Mouse (Mus musculus) neural tube, embryonic 13.5 days (tissue): Measurements from ENCODE around the gene Aif1l. TPM values are rescaled to one million over a fixed set of nuclear protein-coding genes. Genes with fewer than 3 reads are reported as not detected.

Source experiments
- ATAC-seq: fragments of 200-750 bp; cut with Nextera tagmentation; 2 replicates; pipeline ENCODE4 v1.8.0; 2017; ENCODE audit warnings: low read depth, mild to moderate bottlenecking, moderate TSS enrichment, moderate library complexity
- H3K27ac ChIP-seq: fragments of 300-500 bp; sonication (generic); replicated peaks from 2 replicates; pipeline ENCODE4 v1.5.1; 2015; ENCODE audit warnings: moderate library complexity, mild to moderate bottlenecking, inconsistent platforms
- H3K27me3 ChIP-seq: fragments of 300-500 bp; sonication (generic); 2 replicates; pipeline ENCODE4 v1.6.1; 2015; ENCODE audit warnings: mild to moderate bottlenecking, inconsistent platforms
- H3K36me3 ChIP-seq: fragments of 300-500 bp; sonication (generic); 2 replicates; pipeline ENCODE4 v1.6.1; 2015; ENCODE audit warnings: mild to moderate bottlenecking, inconsistent platforms
- H3K4me1 ChIP-seq: fragments of 300-500 bp; sonication (generic); replicated peaks from 2 replicates; pipeline ENCODE4 v1.6.1; 2015; ENCODE audit warnings: inconsistent platforms
- H3K4me2 ChIP-seq: fragments of 300-500 bp; sonication (generic); 2 replicates; pipeline ENCODE4 v1.6.1; 2015; ENCODE audit warnings: inconsistent platforms, mild to moderate bottlenecking, moderate library complexity
- H3K4me3 ChIP-seq: fragments of 300-500 bp; sonication (generic); 2 replicates; pipeline ENCODE4 v1.5.1; 2015; ENCODE audit warnings: mild to moderate bottlenecking, inconsistent platforms
- H3K9ac ChIP-seq: fragments of 300-500 bp; sonication (generic); 2 replicates; pipeline ENCODE4 v1.6.1; 2015; ENCODE audit warnings: moderate library complexity, mild to moderate bottlenecking, inconsistent platforms
- H3K9me3 ChIP-seq: fragments of 300-500 bp; sonication (generic); 2 replicates; pipeline ENCODE4 v1.6.1; 2016; ENCODE audit warnings: inconsistent platforms
- WGBS: fragments of 180-500 bp; shearing (Covaris S2); methylation state at CpG from one replicate; pipeline ENCODE4 v1.1.7; 2015; 5-methylcytosine and 5-hydroxymethylcytosine counted together
- polyA plus RNA-seq: library from polyadenylated mRNA; unstranded; fragments of >200 nt; fragmentation: Nextera tagmentation; extraction: Ambion mirVana; gene quantifications from 2 replicates; pipeline ENCODE4 v1.2.1, GENCODE M21; 2015

The Aif1l gene
- polyA plus RNA-seq, 1 experiment from 2014 or later, result 23.1 TPM

DNA sequence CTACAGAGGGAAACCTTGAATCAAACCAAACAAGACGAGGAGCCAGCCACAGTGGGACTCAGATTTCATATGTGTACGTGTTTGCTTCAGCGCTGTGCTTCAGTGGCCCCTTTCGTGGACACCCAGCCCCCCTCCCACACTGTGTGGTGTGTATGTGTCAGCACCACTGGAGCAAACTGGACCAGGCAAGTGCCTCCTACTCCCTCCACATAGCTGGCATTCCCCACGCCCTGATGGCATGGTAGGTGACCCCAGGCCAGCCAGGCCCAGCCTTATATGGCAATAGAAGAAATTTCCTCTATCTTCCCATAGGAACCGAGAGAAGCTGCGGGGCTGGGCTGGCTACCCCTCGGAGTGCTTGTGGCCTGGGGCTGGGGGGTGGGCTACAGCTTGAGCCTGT, 3.7 kb downstream of the Aif1l start:
- no peak for ATAC-seq
- Histone ChIP-seq H3K27ac (no peak overlapping the region), H3K36me3 (no peaks in the 10 kb centered on the region), H3K9me3 (no peaks in the 10 kb centered on the region), H3K4me1 (peaks cover 40% of the 10 kb centered on the region), H3K27me3 (peaks cover 25% of the 10 kb centered on the region), H3K9ac (no peak overlapping the region), H3K4me2 (no peak overlapping the region), H3K4me3 (no peak overlapping the region)
- 86% methylated on average over 8 of the region's 8 CpGs for WGBS

DNA sequence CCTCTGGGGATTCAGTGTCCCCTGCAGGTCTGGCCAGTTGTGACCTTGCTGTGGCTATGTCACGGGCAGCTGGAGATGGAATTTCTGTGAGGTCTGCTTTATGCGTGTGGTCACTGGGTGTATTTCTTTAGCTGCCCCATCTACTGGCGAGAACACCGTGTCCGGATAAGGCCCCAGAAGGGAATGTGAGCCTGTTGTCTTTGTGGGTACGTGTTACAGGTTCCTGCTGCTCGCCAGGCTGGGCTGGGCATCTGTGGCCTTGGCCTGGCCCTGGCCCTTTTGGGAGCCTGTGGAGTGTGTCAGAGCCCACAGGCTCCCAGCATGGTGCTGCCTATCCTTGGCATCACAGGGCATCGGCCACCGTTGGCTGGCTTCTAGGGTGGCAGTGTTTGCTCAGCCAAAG, 4.8 kb downstream of the Aif1l start:
- no peak overlapping the region for H3K27ac ChIP-seq
- H3K4me2 ChIP-seq, result no peak overlapping the region
- 0 out of 2 replicates have a peak, but pooled peaks cover 4% of the 10 kb centered on the region for H3K36me3 ChIP-seq
- ATAC-seq, result no peak
- H3K4me1 ChIP-seq, result peaks cover 37% of the 10 kb centered on the region
- no peak overlapping the region for H3K9ac ChIP-seq
- peaks cover 14% of the 10 kb centered on the region for H3K27me3 ChIP-seq
- WGBS, result 88% methylated on average over 9 of the region's 9 CpGs
- no peak overlapping the region for H3K4me3 ChIP-seq
- no peaks in the 10 kb centered on the region for H3K9me3 ChIP-seq

DNA sequence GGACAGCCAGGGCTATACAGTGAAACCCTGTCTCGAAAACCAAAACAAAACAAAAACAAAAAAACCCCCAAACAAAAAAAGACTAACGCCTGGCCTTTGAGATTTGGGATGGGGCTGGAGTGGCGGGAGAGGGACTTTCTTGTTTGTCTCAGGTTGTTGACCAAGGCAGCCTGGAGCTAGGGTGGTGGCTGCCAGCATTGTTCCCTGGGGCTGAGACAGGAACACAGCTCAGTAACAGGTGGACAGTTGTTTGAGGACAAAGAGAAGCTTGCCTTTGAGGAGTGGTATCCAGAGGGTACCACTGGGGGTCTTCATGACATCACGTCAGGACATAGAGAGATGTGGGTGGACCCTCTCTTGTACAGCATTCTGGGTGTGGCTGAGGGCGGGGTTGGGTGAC, 5.7 kb downstream of the Aif1l start:
- no peak overlapping the region for H3K4me2 ChIP-seq
- H3K36me3 ChIP-seq, result 0 out of 2 replicates have a peak, but pooled peaks cover 4% of the 10 kb centered on the region
- 93% methylated on average over 5 of the region's 5 CpGs for WGBS
- no peaks in the 10 kb centered on the region for H3K9me3 ChIP-seq
- no peak overlapping the region for H3K9ac ChIP-seq
- H3K4me3 ChIP-seq, result no peak overlapping the region
- peaks cover 5% of the 10 kb centered on the region for H3K27me3 ChIP-seq
- peaks cover 29% of the 10 kb centered on the region for H3K4me1 ChIP-seq
- ATAC-seq, result no peak
- H3K27ac ChIP-seq, result no peak overlapping the region

DNA sequence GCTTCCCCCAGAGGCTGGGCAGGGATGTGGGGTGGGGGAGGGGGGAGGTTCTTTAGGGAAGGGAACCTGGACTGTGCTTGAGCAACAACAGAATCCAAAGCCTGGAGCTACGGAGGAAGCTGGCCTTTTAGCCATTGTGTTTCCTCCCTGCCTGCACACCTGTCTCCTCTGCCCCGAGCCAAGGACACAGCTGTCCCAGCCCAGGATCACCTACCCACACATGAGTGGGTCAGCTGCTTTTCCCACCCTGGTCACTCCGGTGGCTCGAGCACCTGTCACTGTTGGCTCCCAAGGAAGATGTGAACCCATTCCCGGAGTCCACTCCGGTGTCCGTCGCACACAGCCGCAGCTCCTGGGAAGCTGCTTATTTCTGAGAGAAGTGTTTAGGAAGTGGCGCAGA, 7.3 kb downstream of the Aif1l start:
- no peaks in the 10 kb centered on the region for H3K27me3 ChIP-seq
- no peak overlapping the region for H3K27ac ChIP-seq
- WGBS, result 90% methylated on average over 10 of the region's 10 CpGs
- H3K4me2 ChIP-seq, result no peak overlapping the region
- H3K4me3 ChIP-seq, result no peak overlapping the region
- H3K9me3 ChIP-seq, result no peaks in the 10 kb centered on the region
- H3K9ac ChIP-seq, result no peak overlapping the region
- H3K36me3 ChIP-seq, result 0 out of 2 replicates have a peak, but pooled peaks cover 4% of the 10 kb centered on the region
- H3K4me1 ChIP-seq, result peaks cover 29% of the 10 kb centered on the region
- no peak for ATAC-seq

DNA sequence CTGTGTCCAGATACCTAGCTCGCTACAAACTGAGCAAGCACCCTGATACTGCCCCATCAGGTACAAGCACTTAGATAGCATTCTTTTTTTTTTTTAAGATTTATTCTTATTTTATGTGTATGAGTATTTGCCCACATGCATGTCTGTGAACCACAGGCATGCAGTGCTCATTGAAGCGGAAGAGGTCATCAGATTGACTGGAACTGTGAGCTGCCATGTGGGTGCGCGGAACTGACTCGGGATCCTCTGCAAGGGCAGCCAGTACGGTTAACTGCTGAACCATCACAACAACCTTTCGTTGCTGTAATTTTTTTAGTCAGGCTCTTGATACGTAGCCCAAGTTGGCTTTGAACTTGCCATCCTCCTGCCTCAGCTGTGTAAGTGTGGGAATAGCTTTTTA, 11.0 kb downstream of the Aif1l start:
- Histone ChIP-seq H3K4me1 (peaks cover 38% of the 10 kb centered on the region), H3K36me3 (0 out of 2 replicates have a peak, but pooled peaks cover 4% of the 10 kb centered on the region), H3K9me3 (no peaks in the 10 kb centered on the region), H3K4me2 (no peak overlapping the region), H3K27ac (peak overlapping the region; percentile 90), H3K27me3 (no peaks in the 10 kb centered on the region), H3K4me3 (no peak overlapping the region), H3K9ac (no peak overlapping the region)
- no peak for ATAC-seq
- WGBS, result 89% methylated on average over 8 of the region's 8 CpGs

DNA sequence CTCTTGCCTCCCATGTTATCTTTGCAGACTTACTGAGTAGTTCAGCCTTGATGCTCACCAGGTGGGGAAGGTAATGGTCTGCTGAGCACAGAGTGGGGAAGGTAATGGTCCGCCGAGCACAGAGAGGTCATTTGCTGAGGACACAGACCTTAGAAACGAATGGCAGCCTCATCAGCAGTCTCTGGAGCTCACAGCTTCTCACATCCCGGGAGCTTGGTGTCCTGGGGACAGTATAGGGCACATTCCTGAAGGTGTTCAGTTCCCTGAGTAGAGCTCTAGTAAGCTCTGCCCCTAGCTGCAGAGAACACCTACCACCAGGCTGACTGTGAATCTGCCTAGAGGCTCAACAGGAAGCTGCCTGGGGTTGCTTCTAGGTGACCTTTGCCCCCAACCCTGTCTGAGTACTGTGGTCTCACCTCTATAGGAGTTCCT, 11.9 kb downstream of the Aif1l start:
- 0 out of 2 replicates have a peak overlapping the region, but pooled peaks have one; percentile 4 for H3K4me2 ChIP-seq
- ATAC-seq, result no peak
- H3K27ac ChIP-seq, result peak overlapping the region; percentile 90
- WGBS, result 57% methylated on average over 4 of the region's 4 CpGs
- H3K4me1 ChIP-seq, result peaks cover 38% of the 10 kb centered on the region
- H3K9me3 ChIP-seq, result no peaks in the 10 kb centered on the region
- no peak overlapping the region for H3K9ac ChIP-seq
- no peak overlapping the region for H3K4me3 ChIP-seq
- H3K27me3 ChIP-seq, result no peaks in the 10 kb centered on the region
- H3K36me3 ChIP-seq, result 0 out of 2 replicates have a peak, but pooled peaks cover 4% of the 10 kb centered on the region

DNA sequence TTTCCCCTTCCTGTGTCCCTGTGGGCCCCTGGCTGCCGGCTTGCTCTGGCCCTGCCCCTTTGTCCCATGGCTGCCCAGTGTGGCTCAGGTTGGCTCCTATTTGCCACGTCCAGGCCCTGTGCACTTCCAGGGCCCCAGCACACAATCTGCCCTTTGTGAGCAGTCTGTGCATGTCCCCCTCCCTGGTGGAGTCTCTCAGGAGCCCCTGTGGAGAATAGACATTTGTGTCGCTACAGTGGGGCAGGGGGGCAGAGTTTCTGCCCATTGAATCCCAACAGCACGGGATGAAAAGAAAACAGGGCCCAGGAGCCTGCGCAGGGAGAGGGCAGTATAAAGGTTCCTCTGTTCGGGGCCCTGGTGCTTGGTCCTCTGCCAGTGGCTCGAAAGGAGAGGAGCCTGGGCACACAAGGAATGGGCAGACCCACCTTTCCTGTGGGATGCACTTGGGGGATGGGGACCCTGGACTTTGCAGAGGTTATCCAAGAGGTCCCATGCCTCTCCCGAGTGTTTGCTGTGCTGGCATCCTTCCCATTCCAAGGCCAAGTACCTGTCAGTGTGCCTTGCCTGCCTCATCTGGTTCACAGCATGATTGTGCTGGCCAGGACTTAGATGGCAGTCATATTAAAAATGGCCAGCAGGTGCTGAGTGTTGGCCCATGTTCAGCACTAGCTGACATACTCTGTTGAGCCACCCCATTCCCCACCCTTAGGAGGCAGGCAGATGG, 12.7 kb downstream of the Aif1l start:
- whole genome bisulfite sequencing, result 35% methylated on average over 8 of the region's 8 CpGs
- no peak overlapping the region for H3K4me3 ChIP-seq
- peak; percentile 94 for ATAC-seq
- 0 out of 2 replicates have a peak overlapping the region, but pooled peaks have one; percentile 4 for H3K4me2 ChIP-seq
- H3K27ac ChIP-seq, result peak overlapping the region; percentile 90
- H3K4me1 ChIP-seq, result peaks cover 38% of the 10 kb centered on the region
- no peaks in the 10 kb centered on the region for H3K9me3 ChIP-seq
- no peaks in the 10 kb centered on the region for H3K27me3 ChIP-seq
- H3K9ac ChIP-seq, result no peak overlapping the region; the same call in 1 of the 2 replicates
- H3K36me3 ChIP-seq, result 0 out of 2 replicates have a peak, but pooled peaks cover 4% of the 10 kb centered on the region

DNA sequence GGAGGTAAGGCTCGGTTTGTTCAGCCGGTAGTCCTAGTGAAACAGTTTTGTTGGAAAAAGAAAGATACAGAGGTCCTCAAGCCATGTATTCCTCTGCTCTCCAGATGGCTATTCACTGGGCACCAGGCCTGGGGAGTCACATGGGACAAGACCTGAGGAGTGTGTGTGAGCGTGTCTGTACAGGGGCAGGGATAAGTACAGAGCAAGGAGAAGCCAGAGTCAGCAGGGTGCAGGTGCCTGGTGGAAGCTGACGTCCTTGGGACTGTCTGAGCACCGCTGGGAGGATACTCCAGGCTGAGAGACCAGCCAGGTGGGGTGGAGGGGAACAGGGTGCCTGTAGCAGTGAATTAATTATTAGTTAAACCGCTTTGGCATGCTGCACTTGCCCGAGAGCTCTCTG, 13.6 kb downstream of the Aif1l start:
- no peak for ATAC-seq
- Histone ChIP-seq H3K27ac (peak overlapping the region; percentile 90), H3K4me3 (no peak overlapping the region), H3K4me1 (peaks cover 38% of the 10 kb centered on the region), H3K27me3 (no peaks in the 10 kb centered on the region), H3K4me2 (no peak overlapping the region), H3K9ac (no peak overlapping the region), H3K36me3 (0 out of 2 replicates have a peak, but pooled peaks cover 4% of the 10 kb centered on the region), H3K9me3 (no peaks in the 10 kb centered on the region)
- WGBS, result 79% methylated on average over 7 of the region's 7 CpGs

DNA sequence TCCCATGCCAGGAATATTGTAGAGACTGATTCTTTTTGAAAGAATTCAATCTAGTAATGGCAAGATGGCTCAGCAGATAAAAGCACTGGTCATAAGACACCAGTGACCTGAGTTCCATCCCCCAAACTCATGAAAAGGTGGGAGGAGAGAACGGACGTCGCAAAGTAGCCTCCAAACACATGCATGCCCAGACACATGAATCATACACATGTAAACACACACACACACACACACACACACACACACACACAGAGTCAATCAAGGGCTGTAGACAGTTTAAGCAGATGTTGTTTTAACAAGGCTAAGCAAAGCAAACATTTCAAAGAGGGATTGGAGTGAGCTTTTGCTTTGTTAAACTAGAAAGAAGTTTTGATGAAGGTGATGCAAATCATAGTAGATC, 14.3 kb downstream of the Aif1l start:
- H3K4me1 ChIP-seq, result peaks cover 38% of the 10 kb centered on the region

DNA sequence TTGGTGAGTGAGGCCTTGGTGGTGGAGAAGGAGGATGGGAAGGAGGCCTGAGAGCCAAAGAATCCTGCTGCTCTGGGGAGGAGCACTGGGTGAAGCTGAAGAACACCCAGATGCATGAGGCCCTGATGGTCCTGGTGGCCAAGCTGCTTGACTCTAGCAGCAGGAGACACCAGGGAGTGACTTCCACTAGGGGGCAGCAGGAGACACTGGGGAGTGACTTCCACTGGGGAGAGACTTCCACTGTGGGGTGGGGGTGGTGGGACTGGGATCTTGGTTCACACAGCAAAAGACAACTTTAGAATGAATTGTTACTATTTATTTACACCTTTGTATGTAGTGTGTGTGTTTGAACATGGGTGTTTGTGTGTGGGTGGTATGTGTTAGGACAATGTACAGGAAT, 15.2 kb downstream of the Aif1l start:
- no peak overlapping the region for H3K4me2 ChIP-seq
- H3K27me3 ChIP-seq, result no peaks in the 10 kb centered on the region
- no peak for ATAC-seq
- H3K27ac ChIP-seq, result no peak overlapping the region
- H3K36me3 ChIP-seq, result peaks cover 3% of the 10 kb centered on the region; the same call in 1 of the 2 replicates
- no peaks in the 10 kb centered on the region for H3K9me3 ChIP-seq
- H3K4me1 ChIP-seq, result peaks cover 38% of the 10 kb centered on the region
- no peak overlapping the region for H3K9ac ChIP-seq
- H3K4me3 ChIP-seq, result no peak overlapping the region

More for the DNA sequence above, 14.3 kb downstream of the Aif1l start:
- Histone ChIP-seq H3K9ac (no peak overlapping the region), H3K27ac (no peak overlapping the region), H3K9me3 (no peaks in the 10 kb centered on the region), H3K27me3 (no peaks in the 10 kb centered on the region), H3K36me3 (0 out of 2 replicates have a peak, but pooled peaks cover 4% of the 10 kb centered on the region), H3K4me3 (no peak overlapping the region), H3K4me2 (no peak overlapping the region)
- ATAC-seq, result no peak
- WGBS, result 85% methylated on average over 3 of the region's 3 CpGs

DNA sequence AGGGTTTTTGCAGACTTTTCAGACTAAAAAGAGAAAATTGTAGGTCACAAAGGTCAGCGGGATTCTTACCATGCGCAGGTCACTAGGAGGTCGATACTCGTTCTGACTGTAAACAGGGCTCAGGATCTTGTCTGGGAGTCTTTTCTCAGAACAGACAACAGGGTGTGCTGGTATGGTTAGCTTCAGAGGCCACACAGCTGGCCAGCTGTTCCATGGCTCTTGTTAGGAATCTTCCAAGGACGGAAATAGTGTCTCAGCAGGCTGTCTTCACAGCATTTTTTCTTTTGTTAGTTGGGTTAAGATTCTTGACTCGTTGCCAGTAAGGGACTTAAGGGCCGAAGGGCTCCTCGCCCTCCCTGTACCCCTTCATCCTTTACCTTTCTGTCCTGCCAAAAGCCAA, 16.9 kb downstream of the Aif1l start:
- H3K36me3 ChIP-seq, result peaks cover 12% of the 10 kb centered on the region; the same call in 1 of the 2 replicates
- no peak overlapping the region for H3K27ac ChIP-seq
- H3K27me3 ChIP-seq, result no peaks in the 10 kb centered on the region
- peaks cover 26% of the 10 kb centered on the region for H3K4me1 ChIP-seq
- 83% methylated on average over 8 of the region's 8 CpGs for WGBS
- H3K4me2 ChIP-seq, result no peak overlapping the region
- no peaks in the 10 kb centered on the region for H3K9me3 ChIP-seq
- H3K4me3 ChIP-seq, result no peak overlapping the region
- no peak for ATAC-seq
- H3K9ac ChIP-seq, result no peak overlapping the region

DNA sequence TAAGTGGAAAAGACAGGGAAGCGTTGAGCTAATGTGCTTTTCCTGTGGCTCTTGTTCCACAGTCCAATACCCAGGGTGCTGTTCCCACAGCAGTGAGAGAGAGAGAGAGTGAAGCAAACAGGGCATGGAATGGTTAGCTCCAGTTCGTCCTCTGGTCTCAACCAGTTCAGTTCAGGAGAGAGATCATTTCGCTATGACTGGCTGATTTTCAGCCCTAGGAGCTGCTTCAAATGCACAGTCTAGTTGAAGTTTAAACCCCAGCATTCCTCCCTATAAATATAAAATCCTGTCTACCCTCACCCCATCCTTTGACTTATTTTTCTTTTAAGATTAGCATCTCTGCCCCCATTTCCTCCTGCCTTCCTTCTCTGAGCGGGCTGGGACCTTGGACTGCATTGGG, 22.6 kb downstream of the Aif1l start:
- no peaks in the 10 kb centered on the region for H3K9me3 ChIP-seq
- H3K4me3 ChIP-seq, result no peak overlapping the region
- H3K36me3 ChIP-seq, result peaks cover 25% of the 10 kb centered on the region
- no peaks in the 10 kb centered on the region for H3K27me3 ChIP-seq
- WGBS, result 90% methylated on average over 4 of the region's 4 CpGs
- no peak overlapping the region for H3K27ac ChIP-seq
- ATAC-seq, result no peak
- peaks cover 17% of the 10 kb centered on the region for H3K4me1 ChIP-seq
- no peak overlapping the region for H3K9ac ChIP-seq
- H3K4me2 ChIP-seq, result no peak overlapping the region
